Mouse (Mus musculus) gonadal fat pad, adult 2 months (tissue): ENCODE data around the gene Gm960. TPM values are rescaled to one million over a fixed set of nuclear protein-coding genes. Genes with fewer than 3 reads are reported as not detected.

ENCODE experiments used
- DNase-seq: peaks from one replicate; pipeline ENCODE4 v3.0.0-alpha.2; 2012; ENCODE audit warnings: low read depth
- polyA plus RNA-seq: library from polyadenylated mRNA; depleted of rRNA; stranded (reverse); fragments of >200 nt; gene quantifications from 2 replicates; pipeline ENCODE4 v1.2.3, GENCODE M21; 2012; rRNA removed

Gene Gm960
- 1.0 and 3.3 TPM in 2 replicates for polyA plus RNA-seq

DNA sequence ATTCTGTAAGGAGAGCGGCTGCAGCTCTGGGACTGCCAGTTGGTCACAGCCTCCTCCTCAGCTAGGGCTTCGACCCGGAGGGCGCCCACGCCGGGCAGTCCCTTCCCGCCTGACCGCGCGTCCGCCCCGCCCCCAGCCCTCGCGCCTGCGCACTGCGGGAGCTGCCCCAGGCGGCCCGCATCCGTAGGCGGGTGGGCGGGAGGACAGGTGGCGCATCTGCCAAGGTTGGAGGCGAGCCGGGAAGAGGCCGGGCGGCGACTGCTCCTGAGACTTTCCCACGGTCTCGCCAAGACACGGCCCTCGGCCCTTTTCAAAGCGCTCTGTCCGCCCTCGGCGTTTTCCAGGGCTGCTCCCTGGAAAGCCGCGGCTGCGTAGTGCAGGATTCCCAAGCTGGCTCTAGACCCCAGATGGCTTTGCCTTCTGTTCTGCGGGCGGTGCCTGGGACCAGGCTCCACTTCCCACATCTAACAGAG is at the start of gene Gm960:
Gene Gm960, minus strand, starts transcription at position 464 of the 473 bp plus-strand sequence.
- no peak for DNase-seq

DNA sequence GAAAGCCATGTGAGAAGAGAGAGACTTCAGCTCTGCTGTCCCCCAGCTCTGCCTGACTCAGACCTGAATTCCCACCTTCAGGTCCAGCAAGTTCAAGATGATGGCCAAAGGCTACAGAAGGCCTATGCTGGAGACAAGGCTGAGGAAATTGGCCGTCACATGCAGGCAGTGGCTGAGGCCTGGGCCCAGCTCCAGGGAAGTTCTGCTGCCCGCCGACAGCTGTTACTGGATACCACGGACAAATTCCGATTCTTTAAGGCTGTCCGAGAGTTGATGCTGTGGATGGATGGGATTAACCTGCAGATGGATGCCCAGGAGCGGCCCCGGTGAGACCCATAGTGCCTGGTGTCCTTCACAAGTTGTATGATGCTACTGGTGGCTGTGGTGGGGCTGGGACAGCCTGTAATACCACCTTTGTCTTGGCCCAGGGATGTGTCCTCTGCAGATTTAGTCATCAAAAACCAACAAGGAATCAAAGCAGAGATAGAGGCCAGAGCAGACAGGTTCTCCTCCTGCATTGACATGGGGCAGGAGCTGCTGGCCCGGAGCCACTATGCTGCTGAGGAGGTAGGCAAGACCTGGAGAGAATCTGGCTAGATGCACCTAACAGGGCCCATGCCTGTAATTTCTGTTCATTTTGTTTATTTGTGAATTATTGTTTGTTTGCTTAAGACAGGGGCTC is 49.3 kb upstream of the Gm960 start:
- DNase-seq: no peak

DNA sequence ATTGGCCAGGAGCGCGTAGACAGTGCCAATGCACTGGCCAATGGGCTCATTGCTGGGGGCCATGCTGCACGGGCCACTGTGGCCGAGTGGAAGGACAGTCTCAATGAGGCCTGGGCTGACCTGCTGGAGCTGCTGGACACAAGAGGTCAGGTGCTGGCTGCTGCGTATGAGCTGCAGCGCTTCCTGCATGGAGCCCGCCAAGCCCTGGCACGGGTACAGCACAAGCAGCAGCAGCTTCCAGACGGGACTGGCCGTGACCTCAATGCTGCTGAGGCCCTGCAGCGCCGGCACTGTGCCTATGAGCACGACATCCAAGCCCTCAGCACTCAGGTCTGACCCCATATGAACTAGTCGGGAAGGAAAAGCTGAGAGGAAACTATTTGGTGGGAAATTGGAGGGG is 48.1 kb upstream of the Gm960 start:
- DNase-seq: no peak

DNA sequence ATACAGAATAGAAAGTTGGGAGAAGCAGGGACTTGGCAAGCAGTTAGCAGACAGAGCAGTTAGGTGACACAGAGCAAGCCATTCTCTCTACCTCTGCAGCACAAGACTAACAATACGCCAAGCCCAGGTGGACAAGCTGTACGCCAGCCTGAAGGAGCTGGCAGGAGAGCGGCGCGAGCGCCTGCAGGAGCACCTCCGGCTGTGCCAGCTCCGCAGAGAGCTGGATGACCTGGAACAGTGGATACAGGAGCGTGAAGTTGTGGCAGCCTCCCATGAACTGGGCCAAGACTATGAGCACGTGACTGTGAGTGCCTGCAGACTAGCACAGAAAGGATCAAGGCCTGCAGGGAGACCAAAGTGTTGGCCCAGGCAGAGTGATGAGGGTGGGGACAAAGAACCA is 47.2 kb upstream of the Gm960 start:
- DNase-seq: no peak

- no peak for DNase-seq
Measured at GRCm38 (mm10) chr19:4745057-4745456, 46.6 kb upstream of the Gm960 start.

DNA sequence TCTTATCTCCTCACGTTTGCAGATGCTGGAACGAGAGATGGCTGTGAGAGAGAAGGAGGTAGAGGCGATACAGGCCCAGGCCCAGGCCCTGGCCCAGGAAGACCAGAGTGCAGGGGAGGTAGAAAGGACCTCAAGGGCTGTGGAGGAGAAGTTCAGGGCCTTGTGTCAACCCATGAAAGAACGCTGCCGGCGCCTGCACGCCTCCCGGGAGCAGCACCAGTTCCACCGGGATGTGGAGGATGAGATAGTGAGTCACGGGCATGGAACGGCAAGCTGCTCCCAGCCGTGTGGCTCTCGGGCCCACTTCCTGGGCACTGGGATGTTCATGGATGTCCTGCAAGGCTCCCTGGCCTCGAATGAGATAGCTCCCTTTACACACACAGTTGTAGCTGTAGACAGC is 45.6 kb upstream of the Gm960 start:
- DNase-seq: no peak

DNA sequence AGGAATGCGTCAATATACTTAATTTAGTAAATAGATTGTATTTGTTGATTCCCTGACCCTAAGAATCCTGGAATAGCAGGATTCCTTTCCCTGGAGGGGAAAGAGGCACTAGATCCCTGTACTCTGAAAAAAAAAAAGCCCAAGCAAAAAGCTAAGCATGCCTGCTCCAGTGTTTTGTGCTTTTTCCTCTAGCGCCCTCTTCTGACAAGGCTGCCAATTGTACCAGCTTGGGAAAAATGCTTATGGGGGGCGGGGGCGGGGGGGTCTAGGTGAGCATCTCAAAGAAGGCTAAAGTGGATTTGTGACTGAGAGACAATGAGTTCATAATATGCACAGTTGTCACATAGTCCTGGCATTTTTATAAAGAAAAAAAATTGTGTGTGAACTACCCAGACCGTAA is 45.1 kb upstream of the Gm960 start:
- no peak for DNase-seq

DNA sequence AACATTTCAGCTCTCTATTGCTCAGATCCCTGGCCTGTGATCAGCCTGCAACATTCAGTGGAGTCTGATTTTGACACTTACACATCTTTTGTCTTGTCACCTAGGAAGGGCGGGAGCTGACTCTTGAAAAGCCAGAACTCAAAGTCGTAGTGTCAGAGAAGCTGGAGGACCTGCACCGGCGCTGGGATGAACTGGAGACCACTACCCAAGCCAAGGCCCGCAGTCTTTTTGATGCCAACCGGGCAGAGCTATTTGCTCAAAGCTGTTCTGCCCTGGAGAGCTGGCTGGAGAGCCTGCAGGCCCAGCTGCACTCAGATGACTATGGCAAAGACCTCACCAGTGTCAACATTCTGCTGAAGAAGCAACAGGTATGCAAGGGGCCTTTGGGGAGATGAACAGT is 43.8 kb upstream of the Gm960 start:
- DNase-seq: no peak

- DNase-seq: no peak
Measured at GRCm38 (mm10) chr19:4741482-4741881, 43.0 kb upstream of the Gm960 start.

DNA sequence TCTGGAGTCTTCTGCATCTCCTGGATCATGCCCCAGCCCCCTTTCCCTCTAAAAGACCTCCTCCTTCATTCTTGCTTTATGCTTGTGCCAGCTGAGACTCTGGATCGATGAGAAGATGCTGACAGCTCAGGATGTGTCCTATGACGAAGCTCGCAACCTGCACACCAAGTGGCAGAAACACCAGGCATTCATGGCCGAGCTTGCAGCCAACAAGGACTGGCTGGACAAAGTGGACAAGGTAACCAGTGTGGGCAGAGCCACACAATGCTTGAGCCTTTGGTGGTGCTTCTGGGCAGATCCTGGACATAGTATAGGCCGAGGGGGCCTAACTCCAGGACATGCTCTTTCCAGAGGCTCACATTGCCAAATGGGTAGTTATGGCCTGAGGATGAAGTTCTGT is 41.3 kb upstream of the Gm960 start:
- no peak for DNase-seq

DNA sequence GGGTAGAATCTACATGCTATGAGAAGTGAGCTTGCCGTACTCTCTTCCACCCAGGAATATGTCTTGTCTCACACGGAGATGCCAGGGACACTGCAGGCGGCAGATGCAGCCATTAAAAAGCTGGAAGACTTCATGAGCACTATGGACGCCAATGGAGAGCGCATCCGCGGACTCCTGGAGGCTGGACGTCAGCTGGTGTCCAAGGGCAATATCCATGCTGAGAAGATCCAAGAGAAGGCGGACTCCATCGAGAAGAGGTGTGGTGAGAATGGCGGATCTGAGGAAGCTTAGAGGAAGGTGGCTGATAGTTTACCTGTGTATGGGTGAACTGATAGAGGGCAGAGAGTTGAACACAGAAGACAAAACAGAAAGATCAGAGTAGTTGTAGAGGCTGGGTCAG is 40.6 kb upstream of the Gm960 start:
- no peak for DNase-seq

DNA sequence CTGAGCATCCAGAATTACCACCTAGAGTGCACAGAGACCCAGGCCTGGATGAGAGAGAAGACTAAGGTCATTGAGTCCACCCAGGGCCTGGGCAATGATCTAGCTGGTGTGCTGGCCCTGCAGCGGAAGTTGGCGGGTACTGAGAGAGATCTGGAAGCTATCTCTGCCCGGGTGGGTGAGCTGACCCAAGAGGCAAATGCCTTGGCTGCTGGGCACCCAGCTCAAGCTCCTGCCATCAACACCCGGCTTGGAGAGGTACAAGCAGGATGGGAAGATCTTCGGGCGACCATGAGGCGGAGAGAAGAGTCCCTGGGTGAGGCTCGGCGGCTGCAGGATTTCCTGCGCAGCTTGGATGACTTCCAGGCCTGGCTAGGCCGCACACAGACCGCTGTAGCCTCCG is 39.4 kb upstream of the Gm960 start:
- no peak for DNase-seq

GRCm38 (mm10) chr19:4733052-4733451 is 34.6 kb upstream of the Gm960 start:
- DNase-seq: no peak

DNA sequence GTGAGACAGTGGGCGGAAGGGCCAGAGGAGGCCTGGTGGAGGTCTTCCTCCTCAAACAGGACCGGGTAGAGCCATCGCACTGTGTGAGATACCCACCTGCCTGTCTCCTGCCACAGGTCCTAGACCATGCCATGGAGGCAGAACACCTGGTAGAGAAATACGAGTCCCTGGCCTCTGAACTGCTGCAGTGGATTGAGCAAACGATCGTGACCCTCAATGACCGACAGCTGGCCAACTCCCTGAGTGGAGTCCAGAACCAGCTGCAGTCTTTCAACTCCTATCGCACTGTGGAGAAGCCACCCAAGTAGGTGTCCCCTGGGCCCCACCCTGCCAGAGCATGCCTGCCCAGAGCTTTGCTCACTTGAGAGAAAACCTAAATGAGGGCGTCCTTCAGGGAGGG is 30.7 kb upstream of the Gm960 start:
- DNase-seq: no peak

GRCm38 (mm10) chr19:4720671-4721244 is 22.3 kb upstream of the Gm960 start:
- DNase-seq: no peak

DNA sequence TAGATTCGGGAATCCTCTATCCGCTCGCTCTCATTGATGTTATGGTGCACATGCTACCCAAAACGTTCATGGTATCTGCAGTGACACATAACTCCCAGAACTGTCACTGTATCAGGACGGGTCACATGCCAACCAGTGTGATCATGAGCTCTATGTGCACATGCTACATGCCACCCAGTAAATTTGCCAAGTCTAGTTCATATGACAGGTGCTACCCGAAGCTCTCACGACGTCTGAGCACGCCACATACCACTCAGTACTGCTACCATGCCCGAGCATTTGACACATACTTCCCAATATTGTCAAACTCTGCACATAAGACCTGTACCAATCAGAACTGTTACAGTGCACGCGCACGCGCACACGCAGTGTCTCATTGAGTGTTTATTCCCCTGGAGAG is 21.6 kb upstream of the Gm960 start:
- no peak for DNase-seq

- DNase-seq: no peak
Measured at GRCm38 (mm10) chr19:4719351-4719764, 20.9 kb upstream of the Gm960 start.

GRCm38 (mm10) chr19:4718716-4719115 is 20.2 kb upstream of the Gm960 start:
- no peak for DNase-seq

DNA sequence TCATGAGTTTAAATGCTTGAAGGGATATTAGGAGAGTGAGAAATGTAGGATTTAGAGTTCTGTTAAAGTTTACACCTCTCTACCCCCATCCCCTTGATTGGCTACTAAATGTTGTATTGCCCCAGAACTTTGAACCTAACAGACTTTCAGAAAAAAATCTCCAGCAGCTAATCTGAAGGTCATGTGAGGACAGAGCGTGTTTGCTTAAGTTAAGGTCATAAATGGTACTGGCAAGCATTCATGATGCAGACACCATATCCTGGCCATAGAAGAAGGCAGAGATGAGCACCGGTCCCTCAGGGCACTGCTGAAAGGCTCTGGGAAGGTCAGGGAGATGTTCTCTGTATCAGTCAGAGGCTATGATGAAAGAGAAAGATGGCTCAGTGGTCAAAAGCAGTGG is 18.8 kb upstream of the Gm960 start:
- no peak for DNase-seq

GRCm38 (mm10) chr19:4716756-4717155 is 18.3 kb upstream of the Gm960 start:
- no peak for DNase-seq

GRCm38 (mm10) chr19:4713886-4714285 is 15.4 kb upstream of the Gm960 start:
- DNase-seq: no peak

GRCm38 (mm10) chr19:4712781-4713526 is 14.5 kb upstream of the Gm960 start:
- no peak for DNase-seq

GRCm38 (mm10) chr19:4712156-4712780 is 13.8 kb upstream of the Gm960 start:
- no peak for DNase-seq
